Mouse (Mus musculus) hindbrain, embryonic 13.5 days (tissue): ENCODE measurements at regions not wholly inside any gene's neighbourhood (a gene's known extent, or its start where the extent isn't known, plus 50 kb on each side); places are given as distances from the start of the nearest gene placed in this dataset.
"Not testable (repeated sequence)": the region's sequence is repeated elsewhere in the genome, so short reads cannot be mapped to it uniquely, and the experiment has no call there.

Source experiments
- ATAC-seq: fragments of 200-750 bp; cut with Nextera tagmentation; 2 replicates; pipeline ENCODE4 v1.8.0; 2017; ENCODE audit warnings: moderate TSS enrichment; ENCODE audit not compliant: low FRiP score
- H3K27ac ChIP-seq: fragments of 300-500 bp; sonication (generic); 2 replicates; pipeline ENCODE4 v1.5.1; 2015; ENCODE audit warnings: inconsistent platforms, mild to moderate bottlenecking, moderate library complexity
- H3K27me3 ChIP-seq: fragments of 300-500 bp; sonication (generic); 2 replicates; pipeline ENCODE4 v1.6.1; 2015; ENCODE audit warnings: mild to moderate bottlenecking, inconsistent platforms
- H3K36me3 ChIP-seq: fragments of 300-500 bp; sonication (generic); 2 replicates; pipeline ENCODE4 v1.6.1; 2015; ENCODE audit warnings: mild to moderate bottlenecking, inconsistent platforms
- H3K4me1 ChIP-seq: fragments of 300-500 bp; sonication (generic); replicated peaks from 2 replicates; pipeline ENCODE4 v1.6.1; 2015; ENCODE audit warnings: inconsistent platforms
- H3K4me2 ChIP-seq: fragments of 300-500 bp; sonication (generic); 2 replicates; pipeline ENCODE4 v1.6.1; 2015; ENCODE audit warnings: inconsistent platforms, mild to moderate bottlenecking, moderate library complexity
- H3K4me3 ChIP-seq: fragments of 300-500 bp; sonication (generic); 2 replicates; pipeline ENCODE4 v1.5.1; 2015; ENCODE audit warnings: mild to moderate bottlenecking, inconsistent platforms
- H3K9ac ChIP-seq: fragments of 300-500 bp; sonication (generic); 2 replicates; pipeline ENCODE4 v1.6.1; 2015; ENCODE audit warnings: mild to moderate bottlenecking, inconsistent platforms
- H3K9me3 ChIP-seq: fragments of 300-500 bp; sonication (generic); 2 replicates; pipeline ENCODE4 v1.6.1; 2016; ENCODE audit warnings: inconsistent platforms
- WGBS: fragments of 180-500 bp; shearing (Covaris S2); methylation state at CpG from one replicate; pipeline ENCODE4 v1.1.7; 2015; 5-methylcytosine and 5-hydroxymethylcytosine counted together

DNA sequence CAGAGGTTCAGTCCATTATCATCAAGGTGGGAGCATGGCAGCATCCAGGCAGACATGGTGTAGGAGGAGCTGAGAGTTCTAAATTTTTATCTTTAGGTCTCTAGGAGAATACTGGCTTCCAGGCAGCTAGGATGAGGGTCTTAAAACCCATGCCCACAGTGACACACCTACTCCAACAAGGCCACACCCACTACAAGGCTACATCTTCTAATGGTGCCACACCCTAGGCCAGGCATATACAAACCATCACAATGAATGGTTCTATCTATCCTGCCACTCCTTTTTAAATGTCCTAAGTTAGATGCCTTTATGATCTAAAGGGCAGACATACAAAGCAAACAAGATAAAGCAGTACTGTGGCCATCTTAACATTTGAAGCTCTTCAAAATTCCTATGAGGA lies 124.7 kb downstream of the Cand1 start:
- H3K4me3 ChIP-seq, H3K27me3 ChIP-seq, H3K9ac ChIP-seq, H3K9me3 ChIP-seq, H3K4me1 ChIP-seq, H3K27ac ChIP-seq, H3K4me2 ChIP-seq, ATAC-seq, H3K36me3 ChIP-seq: not testable (repeated sequence)

DNA sequence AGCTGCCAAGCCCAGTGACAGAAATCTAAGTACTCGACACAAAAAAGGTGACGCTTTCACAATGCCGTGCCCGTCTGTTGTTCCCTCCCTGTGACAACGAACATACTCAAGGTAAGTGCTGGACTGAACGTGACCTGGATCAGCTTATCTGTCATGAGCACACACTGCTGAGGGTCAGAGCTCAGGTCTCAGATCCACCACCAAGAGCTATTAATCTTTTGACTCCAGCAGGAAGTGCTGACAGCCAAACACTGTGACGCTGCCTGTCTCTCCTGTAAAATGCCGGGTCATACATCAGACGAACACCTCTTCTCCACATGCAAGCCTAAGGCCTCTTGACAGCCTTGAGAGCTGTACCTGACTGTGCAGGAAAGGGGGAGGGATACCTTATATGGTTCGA lies 125.2 kb downstream of the Cand1 start:
- H3K9me3 ChIP-seq: no peaks in the 10 kb centered on the region
- no peak overlapping the region for H3K27ac ChIP-seq
- ATAC-seq: 0 out of 2 replicates have a peak, but pooled peaks have one; percentile 36
- no peak overlapping the region for H3K4me3 ChIP-seq
- H3K27me3 ChIP-seq: no peaks in the 10 kb centered on the region
- peaks cover 6% of the 10 kb centered on the region; the same call in 1 of the 2 replicates for H3K4me1 ChIP-seq
- H3K4me2 ChIP-seq: no peak overlapping the region
- no peaks in the 10 kb centered on the region for H3K36me3 ChIP-seq
- WGBS: 54% methylated on average over 10 of the region's 10 CpGs
- H3K9ac ChIP-seq: no peak overlapping the region

DNA sequence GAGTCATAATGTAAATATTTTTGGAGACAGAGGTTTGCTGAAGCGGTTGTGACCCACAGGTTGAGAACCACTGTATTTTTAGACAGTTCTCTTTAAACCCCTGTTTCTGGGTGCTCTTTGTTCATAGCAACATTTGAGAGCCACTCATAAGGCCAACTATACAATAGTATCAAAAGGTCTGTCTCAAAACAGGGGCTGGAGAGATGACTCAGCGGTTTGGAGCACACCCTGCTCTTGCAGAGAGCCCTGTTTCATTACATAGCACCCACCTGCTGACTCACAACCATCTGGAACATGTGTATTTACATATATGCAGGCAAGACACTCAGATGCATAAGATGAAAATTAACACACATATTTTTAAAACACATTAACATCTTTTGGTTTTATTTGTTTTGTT lies 128.0 kb downstream of the Cand1 start:
- Histone ChIP-seq H3K9ac (no peak overlapping the region), H3K9me3 (no peaks in the 10 kb centered on the region), H3K4me3 (no peak overlapping the region), H3K4me1 (peaks cover 13% of the 10 kb centered on the region; the same call in 1 of the 2 replicates), H3K27ac (no peak overlapping the region), H3K36me3 (no peaks in the 10 kb centered on the region), H3K4me2 (no peak overlapping the region), H3K27me3 (no peaks in the 10 kb centered on the region)
- no peak for ATAC-seq
- WGBS: 85% methylated on average over 2 of the region's 2 CpGs

DNA sequence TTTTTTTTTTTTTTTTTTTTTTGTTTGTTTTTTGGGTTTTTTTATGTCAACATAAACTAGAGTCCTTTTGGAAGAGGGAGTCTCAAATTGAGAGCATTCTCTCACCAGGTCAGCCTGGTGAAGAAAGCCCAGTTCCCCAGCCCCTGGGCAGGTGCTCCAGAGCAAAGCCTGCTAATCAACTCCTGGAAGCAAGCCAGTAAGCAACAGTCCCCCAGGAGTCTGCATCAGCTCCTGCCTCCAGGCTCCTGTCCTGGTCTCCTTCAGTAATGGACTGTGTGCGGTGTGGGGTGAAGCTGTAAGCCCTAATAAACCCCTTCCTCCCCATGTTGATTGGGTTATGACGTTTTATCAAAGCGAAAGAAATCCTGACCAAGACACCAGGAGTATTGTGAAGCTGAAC lies 128.4 kb downstream of the Cand1 start:
- H3K9ac ChIP-seq: no peak overlapping the region
- no peaks in the 10 kb centered on the region for H3K9me3 ChIP-seq
- no peaks in the 10 kb centered on the region for H3K27me3 ChIP-seq
- H3K36me3 ChIP-seq: no peaks in the 10 kb centered on the region
- no peak overlapping the region for H3K4me3 ChIP-seq
- H3K4me2 ChIP-seq: no peak overlapping the region
- ATAC-seq: no peak
- H3K27ac ChIP-seq: no peak overlapping the region
- peaks cover 13% of the 10 kb centered on the region; the same call in 1 of the 2 replicates for H3K4me1 ChIP-seq
- WGBS: 80% methylated on average over 3 of the region's 3 CpGs

DNA sequence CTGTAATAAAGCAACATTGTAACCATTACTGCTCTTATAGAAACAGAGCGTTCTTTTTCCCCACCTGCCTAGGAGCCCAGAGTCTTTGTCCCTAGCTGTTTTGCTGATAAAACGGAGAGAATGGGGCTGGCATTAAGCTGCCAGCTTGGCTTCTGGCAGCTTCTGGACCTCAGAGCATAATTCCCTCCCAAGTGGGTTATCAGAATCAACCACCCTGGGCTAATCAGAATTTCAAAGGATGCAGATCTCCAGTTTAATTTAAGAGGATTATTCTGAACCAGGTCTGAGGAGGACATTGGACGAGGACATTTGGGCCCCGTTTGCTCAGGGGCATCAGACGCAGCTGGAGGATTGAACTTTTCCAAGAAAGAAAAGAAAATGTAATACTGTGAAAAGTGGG lies 129.2 kb downstream of the Cand1 start:
- Histone ChIP-seq H3K9ac (no peak overlapping the region), H3K27me3 (no peaks in the 10 kb centered on the region), H3K27ac (no peak overlapping the region), H3K36me3 (no peaks in the 10 kb centered on the region), H3K4me3 (no peak overlapping the region), H3K4me1 (peaks cover 13% of the 10 kb centered on the region; the same call in 1 of the 2 replicates), H3K9me3 (no peaks in the 10 kb centered on the region), H3K4me2 (no peak overlapping the region)
- WGBS: 45% methylated on average over 5 of the region's 5 CpGs
- ATAC-seq: no peak

DNA sequence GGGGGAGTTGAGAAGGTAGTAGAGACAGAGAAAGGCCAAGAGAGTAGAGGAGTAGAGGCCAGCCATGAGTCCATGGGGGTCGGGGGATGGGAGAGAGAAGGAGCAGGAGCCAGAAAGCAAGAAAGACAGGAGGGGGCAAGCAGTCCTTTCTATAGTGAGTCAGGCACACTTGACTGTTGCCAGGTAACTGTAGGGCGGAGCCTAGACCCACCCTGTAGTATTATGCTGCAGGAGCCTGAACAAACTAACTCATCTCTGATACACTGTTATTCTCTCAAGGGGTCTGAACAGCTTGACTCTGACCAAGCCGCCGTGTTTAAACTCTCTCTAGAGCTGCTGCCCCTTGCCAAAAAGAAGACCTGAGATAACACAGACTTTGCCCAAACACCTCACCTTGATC lies 130.6 kb downstream of the Cand1 start:
- Histone ChIP-seq H3K4me3 (no peak overlapping the region), H3K27ac (no peak overlapping the region), H3K4me2 (no peak overlapping the region), H3K9me3 (no peaks in the 10 kb centered on the region), H3K4me1 (peaks cover 13% of the 10 kb centered on the region; the same call in 1 of the 2 replicates), H3K36me3 (no peaks in the 10 kb centered on the region), H3K27me3 (no peaks in the 10 kb centered on the region), H3K9ac (no peak overlapping the region)
- 80% methylated on average over 4 of the region's 4 CpGs for WGBS
- ATAC-seq: no peak

DNA sequence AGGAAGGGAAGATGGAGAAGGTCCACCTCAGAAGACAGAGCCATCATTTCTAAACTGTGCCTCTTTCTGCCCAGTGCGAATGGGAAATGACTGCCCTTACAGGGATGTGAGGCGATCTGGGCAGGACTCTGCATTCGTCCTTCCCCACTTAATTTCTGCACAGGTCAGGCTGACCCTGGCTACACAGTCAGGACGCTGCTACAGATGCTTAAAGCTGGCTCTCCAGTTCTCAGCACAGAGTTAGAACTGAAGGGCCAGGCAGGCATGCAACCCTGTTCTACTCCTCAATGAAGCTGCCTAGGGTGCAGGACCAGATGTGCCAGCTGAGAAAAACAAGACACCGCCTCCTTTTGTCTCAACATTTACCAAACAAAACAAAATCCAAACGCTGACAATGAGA lies 132.1 kb downstream of the Cand1 start:
- no peaks in the 10 kb centered on the region for H3K36me3 ChIP-seq
- ATAC-seq: no peak
- WGBS: 61% methylated on average over 6 of the region's 6 CpGs
- no peak overlapping the region for H3K27ac ChIP-seq
- no peaks in the 10 kb centered on the region for H3K9me3 ChIP-seq
- no peak overlapping the region for H3K4me3 ChIP-seq
- no peaks in the 10 kb centered on the region for H3K27me3 ChIP-seq
- peaks cover 13% of the 10 kb centered on the region; the same call in 1 of the 2 replicates for H3K4me1 ChIP-seq
- no peak overlapping the region for H3K4me2 ChIP-seq
- H3K9ac ChIP-seq: no peak overlapping the region

DNA sequence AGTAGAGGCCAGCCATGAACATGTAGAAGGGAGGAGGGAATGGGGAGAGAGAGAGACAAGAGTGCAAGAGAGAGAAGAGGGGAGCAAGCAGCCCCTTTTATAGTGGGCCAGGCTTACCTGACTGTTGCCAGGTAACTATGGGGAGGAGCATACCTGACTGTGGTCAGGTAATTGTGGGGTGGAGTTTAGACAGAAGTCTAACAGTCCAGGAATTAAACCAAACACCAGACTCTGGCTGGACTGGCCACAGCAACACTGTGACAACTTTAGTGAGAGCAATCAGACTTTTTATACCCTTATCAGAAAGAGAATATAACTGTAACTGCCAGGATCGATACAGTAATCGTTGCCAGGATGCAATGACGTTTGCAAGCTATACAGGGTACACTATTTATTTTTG lies 133.8 kb downstream of the Cand1 start:
- no peaks in the 10 kb centered on the region for H3K27me3 ChIP-seq
- H3K4me3 ChIP-seq: no peak overlapping the region

DNA sequence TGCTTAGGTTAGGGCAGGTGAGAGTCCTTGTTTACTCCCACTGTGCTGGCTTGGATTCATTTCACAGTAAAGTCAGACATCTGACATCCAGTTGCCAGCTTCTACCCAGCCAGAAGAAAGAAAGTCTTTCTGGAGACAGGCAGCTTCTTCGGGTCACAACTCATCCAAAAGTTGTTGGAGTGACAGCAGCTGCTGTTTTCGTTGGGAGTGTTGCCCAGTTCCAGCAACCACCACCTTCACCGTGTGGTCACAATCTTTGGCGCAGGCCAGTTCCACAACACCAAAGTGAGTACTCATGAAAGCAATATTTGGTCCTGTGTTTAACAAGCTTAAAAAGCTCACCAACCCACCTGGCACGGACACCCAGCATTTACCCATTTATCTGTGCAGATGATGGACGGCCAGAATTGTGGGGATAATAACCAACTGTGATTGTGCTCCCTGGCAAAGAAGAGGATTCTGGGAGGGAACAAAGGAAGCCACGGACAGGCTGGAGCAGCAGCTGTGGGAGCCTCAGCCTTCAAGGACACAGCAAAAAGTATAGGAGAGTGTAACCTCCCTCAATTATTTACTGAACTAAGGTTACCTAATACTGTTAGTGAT lies 134.5 kb downstream of the Cand1 start:
- no peaks in the 10 kb centered on the region for H3K27me3 ChIP-seq
- H3K4me2 ChIP-seq: no peak overlapping the region
- WGBS: 71% methylated on average over 7 of the region's 7 CpGs
- no peaks in the 10 kb centered on the region for H3K9me3 ChIP-seq
- H3K36me3 ChIP-seq: no peaks in the 10 kb centered on the region
- H3K9ac ChIP-seq: no peak overlapping the region
- 0 out of 2 replicates have a peak, but pooled peaks cover 10% of the 10 kb centered on the region for H3K4me1 ChIP-seq
- H3K4me3 ChIP-seq: no peak overlapping the region
- no peak for ATAC-seq
- H3K27ac ChIP-seq: no peak overlapping the region

More for the DNA sequence above, 133.8 kb downstream of the Cand1 start:
- no peaks in the 10 kb centered on the region for H3K9me3 ChIP-seq
- no peak overlapping the region for H3K27ac ChIP-seq
- H3K9ac ChIP-seq: no peak overlapping the region
- WGBS: 94% methylated on average over 3 of the region's 3 CpGs
- ATAC-seq: no peak
- H3K36me3 ChIP-seq: no peaks in the 10 kb centered on the region
- H3K4me2 ChIP-seq: no peak overlapping the region
- H3K4me1 ChIP-seq: peaks cover 13% of the 10 kb centered on the region; the same call in 1 of the 2 replicates

DNA sequence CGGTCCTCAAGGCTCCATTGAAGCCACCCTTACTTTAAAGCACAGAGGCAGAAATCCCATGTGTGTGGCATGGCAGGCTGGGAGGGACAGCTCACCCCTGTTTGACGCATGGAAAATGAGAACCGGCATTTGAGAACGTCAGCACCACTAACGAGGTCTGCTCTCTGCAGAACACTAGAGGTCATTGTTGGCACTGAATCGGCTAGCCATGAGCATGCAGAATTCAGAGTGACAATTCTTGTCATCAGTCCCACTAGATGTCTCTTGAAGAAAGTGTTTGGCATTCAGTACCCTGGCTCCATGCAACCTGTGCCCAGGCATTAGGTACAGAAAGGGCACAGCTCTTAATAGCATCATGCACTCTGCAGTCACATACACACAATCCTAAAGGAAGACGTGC lies 139.3 kb downstream of the Cand1 start:
- no peak overlapping the region for H3K27ac ChIP-seq
- no peak overlapping the region for H3K9ac ChIP-seq
- 0 out of 2 replicates have a peak, but pooled peaks cover 4% of the 10 kb centered on the region for H3K4me1 ChIP-seq
- no peaks in the 10 kb centered on the region for H3K36me3 ChIP-seq
- WGBS: 30% methylated on average over 7 of the region's 7 CpGs
- no peak overlapping the region for H3K4me2 ChIP-seq
- H3K27me3 ChIP-seq: no peaks in the 10 kb centered on the region
- ATAC-seq: no peak
- no peak overlapping the region for H3K4me3 ChIP-seq
- no peaks in the 10 kb centered on the region for H3K9me3 ChIP-seq

DNA sequence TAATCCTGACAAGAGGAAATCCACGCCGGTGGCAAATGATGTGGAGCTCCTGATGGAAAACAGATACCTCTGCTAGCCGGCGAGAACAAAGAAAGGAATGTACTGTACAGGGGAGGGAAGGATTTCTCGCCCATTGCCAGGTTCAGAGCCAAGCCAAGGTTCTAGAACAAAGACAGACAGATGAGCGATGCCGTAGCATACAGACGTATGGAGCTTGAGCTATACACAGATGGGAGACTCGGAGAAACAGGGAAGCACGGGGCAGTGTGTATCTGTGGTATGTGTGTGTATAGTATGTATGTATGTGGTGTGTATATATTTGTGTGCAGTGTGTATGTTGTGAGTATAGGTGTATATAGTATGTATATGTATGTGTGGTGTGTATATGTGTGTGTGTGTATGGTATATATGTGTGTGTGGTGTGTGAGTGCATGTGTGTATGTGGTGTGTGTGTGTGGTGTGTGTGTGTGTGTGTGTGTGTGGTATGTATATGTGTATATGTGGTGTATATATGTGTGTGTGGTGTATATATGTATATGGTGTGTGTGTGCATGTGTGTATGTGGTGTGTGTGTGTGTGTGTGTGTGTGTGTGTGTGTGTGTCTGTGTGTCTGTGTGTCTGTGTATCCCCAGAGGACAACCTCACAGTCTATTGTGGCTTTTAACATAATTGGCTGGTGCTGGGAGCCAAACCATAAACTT lies 140.6 kb downstream of the Cand1 start:
- no peak overlapping the region for H3K9ac ChIP-seq
- 67% methylated on average over 10 of the region's 10 CpGs for WGBS
- no peaks in the 10 kb centered on the region for H3K9me3 ChIP-seq
- H3K4me1 ChIP-seq: 0 out of 2 replicates have a peak, but pooled peaks cover 4% of the 10 kb centered on the region
- H3K27me3 ChIP-seq: no peaks in the 10 kb centered on the region
- no peaks in the 10 kb centered on the region for H3K36me3 ChIP-seq
- no peak overlapping the region for H3K4me3 ChIP-seq
- no peak overlapping the region for H3K27ac ChIP-seq
- peak; percentile 32; the same call in 1 of the 2 replicates for ATAC-seq
- H3K4me2 ChIP-seq: no peak overlapping the region

DNA sequence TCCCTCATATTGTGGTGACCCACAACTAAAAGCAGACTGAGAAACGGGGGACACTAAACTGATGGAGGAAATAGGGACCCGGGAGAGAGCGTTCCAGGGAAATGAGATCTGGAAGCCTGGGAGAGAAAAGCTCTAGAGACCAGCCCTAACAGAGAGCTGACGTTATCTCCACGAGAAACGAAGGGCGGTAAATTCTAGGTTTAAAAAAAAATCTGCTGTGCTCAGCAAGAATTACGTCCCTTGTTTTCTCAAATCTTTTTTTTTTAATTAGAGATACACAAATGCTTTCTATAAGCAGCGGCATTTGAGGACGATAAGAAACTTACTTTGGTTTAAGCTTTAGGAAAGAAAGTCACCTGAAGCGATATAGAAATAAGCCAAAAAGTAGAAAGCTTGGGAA lies 145.7 kb downstream of the Cand1 start:
- Histone ChIP-seq H3K36me3 (no peaks in the 10 kb centered on the region), H3K4me2 (no peak overlapping the region), H3K4me3 (no peak overlapping the region), H3K27me3 (no peaks in the 10 kb centered on the region), H3K4me1 (no peaks in the 10 kb centered on the region), H3K9ac (no peak overlapping the region), H3K27ac (no peak overlapping the region), H3K9me3 (no peaks in the 10 kb centered on the region)
- ATAC-seq: no peak
- 90% methylated on average over 11 of the region's 11 CpGs for WGBS

DNA sequence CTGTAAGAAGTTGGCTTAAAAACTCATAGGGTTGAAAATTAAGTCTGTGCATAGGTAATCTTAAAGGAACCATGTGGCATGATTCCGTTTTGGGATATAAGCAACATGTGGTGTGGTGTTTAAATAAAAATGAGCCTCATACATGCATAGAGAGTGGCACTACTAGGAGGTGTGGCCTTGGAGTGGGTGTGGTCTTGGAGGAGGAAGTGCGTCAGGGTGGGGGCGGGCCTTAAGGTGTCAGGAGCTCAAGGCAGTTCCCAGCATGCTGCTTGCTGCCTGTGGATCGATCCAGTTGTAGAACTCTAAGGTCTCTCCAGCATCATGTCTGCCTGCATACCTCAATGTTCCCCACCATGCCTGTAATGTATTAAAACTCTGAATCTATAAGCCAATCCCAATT lies 152.0 kb downstream of the Cand1 start:
- H3K4me2 ChIP-seq: no peak overlapping the region
- ATAC-seq: no peak
- no peaks in the 10 kb centered on the region for H3K36me3 ChIP-seq
- H3K4me1 ChIP-seq: no peaks in the 10 kb centered on the region
- no peak overlapping the region for H3K9ac ChIP-seq
- H3K27me3 ChIP-seq: no peaks in the 10 kb centered on the region
- H3K9me3 ChIP-seq: no peaks in the 10 kb centered on the region
- no peak overlapping the region for H3K27ac ChIP-seq
- 93% methylated on average over 4 of the region's 4 CpGs for WGBS
- no peak overlapping the region for H3K4me3 ChIP-seq
